ENCODE assay signal across 19 mouse cellular contexts in the genomic region with DNA sequence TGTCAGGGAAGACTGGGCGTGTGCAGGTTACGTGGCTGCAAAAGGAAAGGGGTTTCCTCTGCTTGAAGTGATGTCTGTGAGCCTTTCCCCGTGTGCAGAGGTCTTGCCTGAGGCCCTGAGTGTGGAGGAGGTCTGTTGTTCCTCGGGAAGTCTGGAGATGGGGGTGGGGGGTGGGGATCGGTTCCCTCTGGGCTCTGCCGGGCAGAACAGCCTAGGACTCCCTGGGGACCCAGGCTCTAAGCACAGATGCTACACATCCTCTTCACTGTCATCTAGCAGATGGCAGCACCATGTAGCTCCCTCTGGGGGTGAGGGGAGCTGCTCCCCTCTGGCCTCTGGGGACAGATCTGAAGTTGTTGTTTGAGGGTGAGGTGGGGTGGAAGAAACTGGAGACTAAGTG. TPM values are rescaled to one million over a fixed set of nuclear protein-coding genes. Genes with fewer than 3 reads are reported as not detected.
DNase-seq lines count a peak whose midpoint lies in the region; ATAC-seq and TF ChIP-seq lines count a peak whose summit lies in the region.
"Had no signal": no experiment of that assay in that cellular context is flagged by ENCODE, and none has a peak within 500 bp of the region (broad histone marks: within the 10 kb centered on the region; RNA-seq: fewer than 3 reads in every experiment).

No protein-coding gene starts in this region.

- no peak for TF ChIP-seq RAD21 in CH12.LX (IDR thresholded peaks at IDR 0.05; ENCODE audit: low read depth, low read length)

- H3K27ac ChIP-seq in kidney, postnatal 0 days: no peak overlapping the region
- no peak overlapping the region for H3K27ac ChIP-seq in kidney, adult 2 months (ENCODE audit: insufficient read depth, low read depth, low read length)
- no peak overlapping the region for H3K27ac ChIP-seq in lung, postnatal 0 days (ENCODE audit: low read length)
- no peak overlapping the region for H3K27ac ChIP-seq in CH12.LX (ENCODE audit: insufficient read depth, low read depth)
- H3K27ac ChIP-seq in hindbrain, embryonic 14.5 days: no peak overlapping the region
- H3K27ac ChIP-seq: embryonic facial prominence, embryonic 12.5 days; heart, embryonic 10.5 days; layer of hippocampus, adult 2 months; limb, embryonic 15.5 days had no signal

- H3K27me3 ChIP-seq in kidney, postnatal 0 days (ENCODE audit: insufficient read depth, low read length): no peaks in the 10 kb centered on the region
- no peaks in the 10 kb centered on the region for H3K27me3 ChIP-seq in kidney, adult 2 months (replicated peaks; ENCODE audit: control insufficient read depth, insufficient read depth, low read length)
- no peaks in the 10 kb centered on the region for H3K27me3 ChIP-seq in lung, postnatal 0 days (replicated peaks; ENCODE audit: insufficient read depth, low read length)
- peaks cover 56% of the 10 kb centered on the region for H3K27me3 ChIP-seq in CH12.LX (replicated peaks)
- H3K27me3 ChIP-seq in hindbrain, embryonic 14.5 days (ENCODE audit: control insufficient read depth, insufficient read depth, low read length): no peaks in the 10 kb centered on the region
- H3K27me3 ChIP-seq: limb, embryonic 15.5 days had no signal

- dilution Hi-C loops in CH12.LX (cut with MboI; ENCODE audit: extremely low pct_ligation_motif_present, extremely low pct_unique_long_range_greater_than_20kb, low sequenced_read_pairs): no loop called here

- H3K4me1 ChIP-seq in kidney, postnatal 0 days (replicated peaks; ENCODE audit: insufficient read depth, low read length): no peaks in the 10 kb centered on the region
- H3K4me1 ChIP-seq in kidney, adult 2 months (ENCODE audit: control insufficient read depth, insufficient read depth, low read length): no peaks in the 10 kb centered on the region
- H3K4me1 ChIP-seq in lung, postnatal 0 days (ENCODE audit: insufficient read depth, low read depth, low read length): no peaks in the 10 kb centered on the region
- H3K4me1 ChIP-seq in CH12.LX (ENCODE audit: control insufficient read depth in 1 of 2, insufficient read depth in 2 of 2): peaks cover 9 to 15% of the 10 kb centered on the region in 2 experiments
- no peaks in the 10 kb centered on the region; the same call in 1 of the 2 replicates for H3K4me1 ChIP-seq in hindbrain, embryonic 14.5 days (replicated peaks; ENCODE audit: control insufficient read depth, insufficient read depth, low read length)
- H3K4me1 ChIP-seq: heart, embryonic 10.5 days; limb, embryonic 15.5 days had no signal

- H3K79me2 ChIP-seq in CH12.LX (replicated peaks; ENCODE audit: control insufficient read depth, extremely low read depth, insufficient read depth, poor library complexity, severe bottlenecking): no peaks in the 10 kb centered on the region

- H3K4me3 ChIP-seq in kidney, postnatal 0 days (replicated peaks; ENCODE audit: low read depth, low read length): no peak overlapping the region
- no peak overlapping the region for H3K4me3 ChIP-seq in kidney, adult 2 months (ENCODE audit: insufficient read depth, low read depth, low read length)
- no peak overlapping the region for H3K4me3 ChIP-seq in lung, postnatal 0 days (ENCODE audit: low read depth, low read length)
- no peak overlapping the region for H3K4me3 ChIP-seq in CH12.LX (replicated peaks in 1 of 3; ENCODE audit: low read depth in 2 of 3, low read length in 2 of 3, poor library complexity in 1 of 3)
- no peak overlapping the region for H3K4me3 ChIP-seq in hindbrain, embryonic 14.5 days (replicated peaks; ENCODE audit: low read length)
- H3K4me3 ChIP-seq: embryonic facial prominence, embryonic 12.5 days; heart, embryonic 10.5 days; layer of hippocampus, adult 2 months; limb, embryonic 15.5 days had no signal

- TF ChIP-seq EP300 in lung, postnatal 0 days (IDR thresholded peaks at IDR 0.05): no peak
- no peak for TF ChIP-seq EP300 in CH12.LX (IDR thresholded peaks at IDR 0.05; ENCODE audit: low read length)

- H3K4me2 ChIP-seq in kidney, postnatal 0 days (ENCODE audit: low read length): no peak overlapping the region
- H3K4me2 ChIP-seq in lung, postnatal 0 days (replicated peaks; ENCODE audit: low read depth, low read length): no peak overlapping the region
- H3K4me2 ChIP-seq in CH12.LX (ENCODE audit: insufficient read depth, low read depth, poor library complexity, severe bottlenecking): no peak overlapping the region
- H3K4me2 ChIP-seq in hindbrain, embryonic 14.5 days (replicated peaks): no peak overlapping the region
- H3K4me2 ChIP-seq: embryonic facial prominence, embryonic 12.5 days; limb, embryonic 15.5 days had no signal

- in situ Hi-C loops in CH12.LX (cut with MboI; ENCODE audit: low pct_ligation_motif_present, low pct_unique_long_range_greater_than_20kb, low sequenced_read_pairs): no loop called here

- no peak for TF ChIP-seq POLR2A in kidney, adult 2 months (IDR thresholded peaks at IDR 0.05; ENCODE audit: low read depth, low read length)
- TF ChIP-seq POLR2A in CH12.LX (IDR thresholded peaks at IDR 0.05; ENCODE audit: low read depth, low read length): no peak

- TF ChIP-seq CTCF in kidney, postnatal 0 days (IDR thresholded peaks at IDR 0.05; ENCODE audit: low read depth): no peak
- no peak for TF ChIP-seq CTCF in kidney, adult 2 months (conservative IDR thresholded peaks at IDR 0.05; ENCODE audit: insufficient read depth, insufficient read length, low read depth, low read length)
- TF ChIP-seq CTCF in lung, postnatal 0 days (IDR thresholded peaks at IDR 0.05): no peak
- TF ChIP-seq CTCF in CH12.LX (conservative IDR thresholded peaks at IDR 0.05 in 1 of 2, IDR thresholded peaks at IDR 0.05 in 1 of 2; ENCODE audit: low read depth in 2 of 2, low read length in 2 of 2): peak in 1 of 2 experiments; percentile 16; a peak in 1 of 4 replicates

- WGBS in kidney, postnatal 0 days: 14% methylated on average over 6 of the region's 6 CpGs
- WGBS in kidney, adult 2 months: 18% methylated on average over 6 of the region's 6 CpGs
- 23% methylated on average over 6 of the region's 6 CpGs for WGBS in lung, postnatal 0 days
- WGBS in hindbrain, embryonic 14.5 days: 30% methylated on average over 6 of the region's 6 CpGs

- no peaks in the 10 kb centered on the region for H3K9me3 ChIP-seq in kidney, postnatal 0 days (replicated peaks; ENCODE audit: low read length)
- H3K9me3 ChIP-seq in lung, postnatal 0 days (ENCODE audit: low read length): no peaks in the 10 kb centered on the region
- H3K9me3 ChIP-seq in CH12.LX (replicated peaks; ENCODE audit: low read length): no peaks in the 10 kb centered on the region
- 0 out of 2 replicates have a peak, but pooled peaks cover under 1% of the 10 kb centered on the region for H3K9me3 ChIP-seq in hindbrain, embryonic 14.5 days (ENCODE audit: control insufficient read depth, low read length)
- H3K9me3 ChIP-seq: embryonic facial prominence, embryonic 12.5 days; heart, embryonic 10.5 days; limb, embryonic 15.5 days had no signal

- H3K36me3 ChIP-seq in kidney, postnatal 0 days (ENCODE audit: insufficient read depth, low read length): no peaks in the 10 kb centered on the region
- H3K36me3 ChIP-seq in kidney, adult 2 months (ENCODE audit: control insufficient read depth, insufficient read depth, low read length): no peaks in the 10 kb centered on the region
- no peaks in the 10 kb centered on the region for H3K36me3 ChIP-seq in lung, postnatal 0 days (ENCODE audit: insufficient read depth, low read length)
- no peaks in the 10 kb centered on the region for H3K36me3 ChIP-seq in CH12.LX (replicated peaks in 1 of 2; ENCODE audit: control insufficient read depth in 1 of 2, insufficient read depth in 1 of 2, low read length in 1 of 2)
- no peaks in the 10 kb centered on the region for H3K36me3 ChIP-seq in hindbrain, embryonic 14.5 days (replicated peaks; ENCODE audit: control insufficient read depth, insufficient read depth)
- H3K36me3 ChIP-seq: embryonic facial prominence, embryonic 12.5 days; heart, embryonic 10.5 days; limb, embryonic 15.5 days had no signal

- DNase-seq in kidney, postnatal 0 days (ENCODE audit: low spot score): no peak
- no peak for DNase-seq in kidney, adult 2 months
- no peak for DNase-seq in lung, postnatal 0 days (ENCODE audit: low spot score)
- no peak for DNase-seq in lung, postnatal 14 days
- DNase-seq in CH12.LX (ENCODE audit: extremely low read depth): peak; percentile 36
- DNase-seq in hindbrain, embryonic 14.5 days (ENCODE audit: low spot score): no peak
- DNase-seq in gastrocnemius, postnatal 25 days: no peak
- DNase-seq in heart, adult 9 months (ENCODE audit: low spot score in 2 of 2): no peak
- DNase-seq: cerebellum, adult 11 months; cerebellum, postnatal 36 days; gastrocnemius, postnatal 14 days; midbrain, embryonic 14.5 days; spleen, adult 18-20 months; thymus, adult 18-20 months had no signal

- peak; percentile 37; the same call in 1 of the 2 replicates for ATAC-seq in kidney, postnatal 0 days (replicated peaks; ENCODE audit: low FRiP score, low read depth)
- peak; percentile 62 for ATAC-seq in lung, postnatal 0 days
- ATAC-seq in hindbrain, embryonic 14.5 days (ENCODE audit: low FRiP score): peak; percentile 46; the same call in 1 of the 2 replicates
- ATAC-seq: intestine, embryonic 16.5 days had no signal

- no peak overlapping the region for H3K9ac ChIP-seq in kidney, postnatal 0 days (ENCODE audit: low read depth, low read length)
- no peak overlapping the region for H3K9ac ChIP-seq in lung, postnatal 0 days (replicated peaks; ENCODE audit: low read depth)
- H3K9ac ChIP-seq in CH12.LX (ENCODE audit: insufficient read depth, low read depth): no peak overlapping the region
- no peak overlapping the region for H3K9ac ChIP-seq in hindbrain, embryonic 14.5 days
- H3K9ac ChIP-seq: embryonic facial prominence, embryonic 12.5 days; limb, embryonic 15.5 days had no signal

TF ChIP-seq in CH12.LX, 34 proteins besides CTCF, POLR2A, EP300 and RAD21 (continues in another document):
- TF ChIP-seq NRF1 (IDR thresholded peaks at IDR 0.05; ENCODE audit: low read depth, low read length) (no peak), NELFE (IDR thresholded peaks at IDR 0.05; ENCODE audit: low read depth, low read length) (no peak), UBTF (IDR thresholded peaks at IDR 0.05; ENCODE audit: low read depth, low read length) (no peak), JUN (IDR thresholded peaks at IDR 0.05; ENCODE audit: insufficient read depth, low read depth, low read length) (no peak), SIN3A (IDR thresholded peaks at IDR 0.05; ENCODE audit: low read length) (no peak), MAFK (IDR thresholded peaks at IDR 0.05; ENCODE audit: insufficient replicate concordance, low read length) (no peak), USF1 (IDR thresholded peaks at IDR 0.05; ENCODE audit: low read depth, low read length) (no peak), USF2 (conservative IDR thresholded peaks at IDR 0.05; ENCODE audit: low read depth, low read length) (no peak)

RNA-seq across cellular contexts. Expression of a gene that starts 14.7 kb away (rescaled TPM):
- polyA plus RNA-seq in kidney, postnatal 0 days (2015; fragmentation: Nextera tagmentation; extraction: Ambion mirVana): 2.1 TPM in 2 replicates
- polyA plus RNA-seq in kidney, adult 2 months (2012; rRNA removed): 0.45 and 0.66 TPM in 2 replicates
- polyA plus RNA-seq in lung, postnatal 0 days (2015; fragmentation: Nextera tagmentation; extraction: Ambion mirVana): 0.14 and 0.47 TPM in 2 replicates
- not detected in 2 replicates for total RNA-seq in CH12.LX (2012; rRNA removed)
- total RNA-seq in CH12.LX (2014; rRNA removed): not detected in 2 replicates
- polyA plus RNA-seq in CH12.LX (2012; ENCODE audit: insufficient read length, low read depth): not detected in 2 replicates
- 9.3 and 10.8 TPM in 2 replicates for polyA plus RNA-seq in hindbrain, embryonic 14.5 days (2014; fragmentation: Nextera tagmentation; extraction: Ambion mirVana)
- under 1 TPM; 0.27 to 0.31 TPM for total RNA-seq in gastrocnemius, postnatal 25 days (2021)
